Mouse (Mus musculus): ENCODE data around the gene Syncrip. TPM values are rescaled to one million over a fixed set of nuclear protein-coding genes. Genes with fewer than 3 reads are reported as not detected.
"Not testable (repeated sequence)": the region's sequence is repeated elsewhere in the genome, so short reads cannot be mapped to it uniquely, and the experiment has no call there.

The Syncrip gene
- polyA plus RNA-seq, 1 experiment from 2014 or later, result 118 TPM

DNA sequence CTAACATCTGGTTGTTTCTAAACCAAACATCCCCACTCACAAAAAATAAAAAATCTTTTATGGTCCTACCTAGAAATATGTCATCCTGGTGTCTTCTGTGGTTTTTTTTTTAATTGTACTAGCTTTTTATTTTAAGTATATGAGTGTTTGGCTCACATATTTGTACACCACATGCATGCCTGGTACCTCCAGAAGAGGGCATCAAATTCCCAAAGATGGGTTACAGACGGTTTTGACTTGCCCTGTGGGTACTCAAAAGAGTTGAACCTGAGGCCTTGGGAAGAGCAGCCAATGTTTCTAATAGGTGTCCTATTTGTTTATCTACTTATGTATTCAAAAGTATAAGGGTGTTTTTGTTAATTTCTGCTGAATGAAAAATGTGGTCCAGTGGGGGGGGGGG is 6.2 kb downstream of the Syncrip start:
- no peak for DNase-seq (ENCODE audit: low spot score)
- no peak overlapping the region for H3K27ac ChIP-seq (replicated peaks; ENCODE audit: low read depth, low read length)
- H3K4me3 ChIP-seq (ENCODE audit: low read depth, low read length), result no peak overlapping the region
- peaks cover 82% of the 10 kb centered on the region for H3K36me3 ChIP-seq (ENCODE audit: control insufficient read depth, insufficient read depth, low read length)
- H3K9me3 ChIP-seq (ENCODE audit: control insufficient read depth, low read length), result no peaks in the 10 kb centered on the region
- no peak overlapping the region for H3K4me2 ChIP-seq (ENCODE audit: low read depth, low read length)
- no peak for ATAC-seq (ENCODE audit: low read depth)
- peaks cover 7% of the 10 kb centered on the region for H3K4me1 ChIP-seq (ENCODE audit: control insufficient read depth, insufficient read depth, low read length)
- H3K27me3 ChIP-seq (replicated peaks; ENCODE audit: control insufficient read depth, insufficient read depth, low read length), result no peaks in the 10 kb centered on the region
- H3K9ac ChIP-seq (ENCODE audit: low read depth, low read length), result no peak overlapping the region
- WGBS, result 26% methylated on average over 1 of the region's 1 CpGs

DNA sequence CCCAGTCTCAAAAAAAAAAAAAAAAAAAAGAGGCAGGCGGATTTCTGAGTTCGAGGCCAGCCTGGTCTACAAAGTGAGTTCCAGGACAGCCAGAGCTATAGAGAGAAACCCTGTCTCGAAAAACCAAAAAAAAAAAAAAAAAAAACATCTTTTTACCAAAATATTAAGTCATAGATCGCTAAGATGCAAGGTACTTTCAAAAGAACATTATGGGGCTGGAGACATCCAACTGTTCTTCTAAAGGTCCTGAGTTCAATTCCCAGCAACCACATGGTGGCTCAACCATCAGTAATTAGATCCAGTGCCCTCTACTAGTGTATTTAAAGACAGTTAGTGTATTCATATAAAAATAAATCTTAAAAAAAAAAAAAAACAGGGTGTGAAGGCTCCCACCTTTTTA is 21.4 kb downstream of the Syncrip start:
- not testable (repeated sequence) for DNase-seq (ENCODE audit: low spot score)
- WGBS, result 82% methylated on average over 4 of the region's 4 CpGs

DNA sequence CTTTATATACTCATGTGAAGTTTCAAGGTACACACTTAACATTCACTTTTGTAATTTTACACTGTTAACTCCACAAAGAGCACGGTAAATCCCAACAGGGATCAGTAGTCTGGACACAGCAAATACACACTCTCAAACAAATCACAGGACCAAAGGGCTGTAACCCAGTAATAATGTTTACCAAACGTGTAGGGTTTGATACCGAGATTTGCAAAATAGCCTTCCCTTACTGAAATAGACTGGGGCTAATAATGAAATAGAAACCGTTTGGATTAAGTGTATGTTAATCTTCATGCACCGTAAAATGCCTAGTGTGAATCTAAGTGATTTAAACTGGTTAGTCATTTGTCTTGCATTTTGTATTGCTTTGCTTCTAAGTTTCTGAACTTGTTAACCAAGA is 42.4 kb downstream of the Syncrip start:
- 21% methylated on average over 5 of the region's 5 CpGs for WGBS
- no peak for ATAC-seq (ENCODE audit: low read depth)
- no peak overlapping the region; the same call in 1 of the 2 replicates for H3K4me3 ChIP-seq (ENCODE audit: low read depth, low read length)
- peak overlapping the region; percentile 91 for H3K4me2 ChIP-seq (ENCODE audit: low read depth, low read length)
- H3K27me3 ChIP-seq (replicated peaks; ENCODE audit: control insufficient read depth, insufficient read depth, low read length), result no peaks in the 10 kb centered on the region
- H3K4me1 ChIP-seq (ENCODE audit: control insufficient read depth, insufficient read depth, low read length), result peaks cover 3% of the 10 kb centered on the region; the same call in 1 of the 2 replicates
- H3K9me3 ChIP-seq (ENCODE audit: control insufficient read depth, low read length), result no peaks in the 10 kb centered on the region
- H3K9ac ChIP-seq (ENCODE audit: low read depth, low read length), result no peak overlapping the region
- H3K27ac ChIP-seq (replicated peaks; ENCODE audit: low read depth, low read length), result peak overlapping the region; percentile 86; the same call in 1 of the 2 replicates
- H3K36me3 ChIP-seq (ENCODE audit: control insufficient read depth, insufficient read depth, low read length), result peaks cover 5% of the 10 kb centered on the region; the same call in 1 of the 2 replicates
- no peak for DNase-seq (ENCODE audit: low spot score)

More for the DNA sequence above, 21.4 kb downstream of the Syncrip start:
- H3K4me1 ChIP-seq (ENCODE audit: control insufficient read depth, insufficient read depth, low read length); H3K9me3 ChIP-seq (ENCODE audit: control insufficient read depth, low read length); H3K4me3 ChIP-seq (ENCODE audit: low read depth, low read length); ATAC-seq (ENCODE audit: low read depth); H3K9ac ChIP-seq (ENCODE audit: low read depth, low read length); H3K4me2 ChIP-seq (ENCODE audit: low read depth, low read length); H3K27ac ChIP-seq (replicated peaks; ENCODE audit: low read depth, low read length); H3K27me3 ChIP-seq (replicated peaks; ENCODE audit: control insufficient read depth, insufficient read depth, low read length): not testable (repeated sequence)
- H3K36me3 ChIP-seq (ENCODE audit: control insufficient read depth, insufficient read depth, low read length), result peaks cover 75% of the 10 kb centered on the region

DNA sequence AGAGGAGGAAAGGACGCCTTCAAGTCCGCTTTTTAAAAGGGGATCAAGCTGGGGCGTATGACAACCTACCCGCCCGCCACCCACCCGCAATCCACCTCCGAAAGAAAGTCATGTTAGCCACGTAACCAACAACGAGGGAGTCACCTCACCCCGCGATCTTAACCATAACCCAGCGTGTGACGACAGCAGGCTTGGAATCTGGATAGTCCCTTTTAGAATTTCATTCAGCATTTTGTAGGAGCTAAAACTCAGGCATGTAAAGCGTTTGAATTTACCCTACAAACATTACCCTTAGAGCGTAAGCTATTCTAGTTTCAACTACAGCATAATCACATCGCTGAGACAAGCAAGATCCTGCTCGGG is 43.2 kb downstream of the Syncrip start:
- ATAC-seq (ENCODE audit: low read depth) (peak; percentile 39), DNase-seq (ENCODE audit: low spot score) (no peak)
- Histone ChIP-seq H3K27ac (replicated peaks; ENCODE audit: low read depth, low read length) (peak overlapping the region; percentile 86), H3K9ac (ENCODE audit: low read depth, low read length) (peak overlapping the region; percentile 87), H3K4me1 (ENCODE audit: control insufficient read depth, insufficient read depth, low read length) (peaks cover 3% of the 10 kb centered on the region; the same call in 1 of the 2 replicates), H3K9me3 (ENCODE audit: control insufficient read depth, low read length) (no peaks in the 10 kb centered on the region), H3K4me3 (ENCODE audit: low read depth, low read length) (peak overlapping the region; percentile 73), H3K36me3 (ENCODE audit: control insufficient read depth, insufficient read depth, low read length) (no peaks in the 10 kb centered on the region), H3K4me2 (ENCODE audit: low read depth, low read length) (peak overlapping the region; percentile 91), H3K27me3 (replicated peaks; ENCODE audit: control insufficient read depth, insufficient read depth, low read length) (no peaks in the 10 kb centered on the region)
- WGBS, result 1% methylated on average over 17 of the region's 17 CpGs

DNA sequence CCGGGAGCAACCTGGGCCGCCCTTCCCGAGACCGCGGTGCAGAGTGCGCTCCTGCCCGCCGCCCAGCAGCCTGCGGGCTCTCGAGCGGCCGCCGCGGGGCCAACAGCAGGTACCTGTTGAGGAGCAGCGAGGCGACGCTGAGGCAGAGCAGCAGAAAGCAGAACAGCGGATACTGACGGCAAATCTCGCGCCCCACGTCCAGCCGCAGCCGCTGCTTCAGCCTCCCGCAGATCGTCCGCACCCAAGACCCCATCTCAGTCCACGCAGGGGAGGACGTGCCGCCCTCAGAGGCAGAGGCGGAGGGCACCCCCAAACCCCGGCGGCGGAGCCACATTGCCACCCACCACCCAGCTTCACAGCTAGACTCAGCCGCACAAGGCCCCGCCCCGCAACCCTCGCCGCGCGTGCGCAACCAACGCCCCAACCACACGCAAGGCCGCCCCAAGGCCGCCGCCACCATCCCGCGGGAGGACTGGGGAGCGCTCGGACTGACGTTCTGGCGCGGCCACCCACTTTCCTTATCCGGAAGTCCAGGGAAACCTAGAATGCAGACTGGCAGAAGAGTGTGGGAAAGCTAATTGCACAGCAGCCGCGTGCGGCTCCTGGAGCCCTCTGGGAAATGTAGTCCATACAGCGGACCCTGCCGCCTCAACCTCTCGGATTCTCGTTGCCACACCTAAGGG is 43.7 kb downstream of the Syncrip start, which contains the start of gene Snx14:
Gene Snx14 (minus strand): TSS at position 404 of the 683 bp plus-strand sequence.
- Histone ChIP-seq H3K9ac (ENCODE audit: low read depth, low read length) (peak within 1 kb of the TSS; percentile 87), H3K9me3 (ENCODE audit: control insufficient read depth, low read length) (no peaks in the 10 kb centered on the region), H3K4me3 (ENCODE audit: low read depth, low read length) (peak within 1 kb of the TSS; percentile 73), H3K27me3 (replicated peaks; ENCODE audit: control insufficient read depth, insufficient read depth, low read length) (no peaks in the 10 kb centered on the region), H3K4me2 (ENCODE audit: low read depth, low read length) (peak within 1 kb of the TSS; percentile 91), H3K36me3 (ENCODE audit: control insufficient read depth, insufficient read depth, low read length) (no peaks in the 10 kb centered on the region), H3K4me1 (ENCODE audit: control insufficient read depth, insufficient read depth, low read length) (peaks cover 3% of the 10 kb centered on the region; the same call in 1 of the 2 replicates), H3K27ac (replicated peaks; ENCODE audit: low read depth, low read length) (peak within 1 kb of the TSS; percentile 86)
- ATAC-seq (ENCODE audit: low read depth) (peak; percentile 98), DNase-seq (ENCODE audit: low spot score) (peak; percentile 97)
- under 1% methylated on average over 54 of the region's 62 CpGs for WGBS

DNA sequence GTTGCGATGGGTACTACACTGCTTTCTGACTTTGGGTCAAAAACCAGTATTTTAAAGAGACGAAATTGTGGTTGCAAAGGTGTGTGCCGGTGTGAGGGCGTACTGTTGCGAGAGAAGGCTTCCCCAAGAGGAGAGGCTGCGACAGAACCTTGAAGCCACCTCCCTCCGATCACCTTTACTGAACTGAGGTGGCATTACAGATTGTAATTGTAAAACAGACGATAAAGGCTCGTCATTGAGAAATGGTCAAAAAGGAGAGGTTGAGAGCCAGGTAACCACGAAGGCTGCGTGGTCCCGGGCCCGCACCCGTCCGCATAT is 44.2 kb downstream of the Syncrip start:
- H3K27ac ChIP-seq (replicated peaks; ENCODE audit: low read depth, low read length), result peak overlapping the region; percentile 86
- H3K4me3 ChIP-seq (ENCODE audit: low read depth, low read length), result peak overlapping the region; percentile 73
- peak overlapping the region; percentile 91 for H3K4me2 ChIP-seq (ENCODE audit: low read depth, low read length)
- no peaks in the 10 kb centered on the region for H3K27me3 ChIP-seq (replicated peaks; ENCODE audit: control insufficient read depth, insufficient read depth, low read length)
- H3K9me3 ChIP-seq (ENCODE audit: control insufficient read depth, low read length), result no peaks in the 10 kb centered on the region
- ATAC-seq (ENCODE audit: low read depth), result peak; percentile 3; the same call in 1 of the 2 replicates
- H3K9ac ChIP-seq (ENCODE audit: low read depth, low read length), result peak overlapping the region; percentile 87
- no peak for DNase-seq (ENCODE audit: low spot score)
- WGBS, result under 1% methylated on average over 15 of the region's 15 CpGs
- peaks cover 3% of the 10 kb centered on the region; the same call in 1 of the 2 replicates for H3K4me1 ChIP-seq (ENCODE audit: control insufficient read depth, insufficient read depth, low read length)
- H3K36me3 ChIP-seq (ENCODE audit: control insufficient read depth, insufficient read depth, low read length), result no peaks in the 10 kb centered on the region

DNA sequence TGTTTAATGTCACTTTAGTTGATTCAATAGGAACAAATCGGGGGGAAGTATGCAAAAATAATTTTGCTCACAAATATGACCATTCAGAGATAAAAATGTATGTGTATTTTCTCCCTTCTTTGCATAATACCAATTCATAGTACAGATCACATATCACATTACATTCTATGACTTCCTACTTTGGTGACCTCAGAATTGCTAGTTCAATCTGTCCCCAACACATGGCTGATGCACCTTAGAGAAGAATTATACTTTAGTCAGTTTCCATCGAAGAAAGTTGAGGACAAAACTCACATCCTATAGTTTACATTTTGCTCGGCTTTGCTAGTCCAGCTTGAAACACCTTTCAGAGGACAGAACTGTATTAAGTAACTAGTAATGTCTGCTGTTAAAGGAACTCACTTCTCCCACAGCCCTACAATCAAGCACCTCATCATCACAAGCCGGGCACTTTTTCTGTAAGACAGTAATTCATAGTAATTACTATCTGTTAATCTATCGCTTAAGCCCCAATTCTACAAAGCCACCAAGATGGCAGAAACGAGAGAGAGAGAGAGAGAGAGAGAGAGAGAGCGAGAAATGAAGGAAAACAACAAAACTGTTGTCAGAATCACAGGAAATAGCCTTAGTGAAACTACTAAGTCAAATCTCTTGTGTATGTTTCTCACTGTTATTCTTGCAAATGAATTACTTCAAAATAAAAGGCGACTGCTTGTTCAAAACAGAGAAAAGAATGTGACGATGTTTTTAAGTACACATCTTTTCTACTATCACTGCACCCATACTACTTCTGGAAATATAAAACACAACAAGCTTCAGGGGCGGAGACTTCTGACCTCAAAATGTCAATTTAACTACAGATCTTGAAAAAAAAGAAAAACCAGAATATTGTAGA is 44.8 kb downstream of the Syncrip start:
- Histone ChIP-seq H3K27me3 (replicated peaks; ENCODE audit: control insufficient read depth, insufficient read depth, low read length) (no peaks in the 10 kb centered on the region), H3K27ac (replicated peaks; ENCODE audit: low read depth, low read length) (no peak overlapping the region), H3K4me1 (ENCODE audit: control insufficient read depth, insufficient read depth, low read length) (peaks cover 3% of the 10 kb centered on the region; the same call in 1 of the 2 replicates), H3K9ac (ENCODE audit: low read depth, low read length) (peak overlapping the region; percentile 87), H3K9me3 (ENCODE audit: control insufficient read depth, low read length) (no peaks in the 10 kb centered on the region), H3K4me2 (ENCODE audit: low read depth, low read length) (peak overlapping the region; percentile 91), H3K4me3 (ENCODE audit: low read depth, low read length) (peak overlapping the region; percentile 73), H3K36me3 (ENCODE audit: control insufficient read depth, insufficient read depth, low read length) (no peaks in the 10 kb centered on the region)
- no peak for ATAC-seq (ENCODE audit: low read depth)
- 48% methylated on average over 10 of the region's 10 CpGs for WGBS
- no peak for DNase-seq (ENCODE audit: low spot score)

DNA sequence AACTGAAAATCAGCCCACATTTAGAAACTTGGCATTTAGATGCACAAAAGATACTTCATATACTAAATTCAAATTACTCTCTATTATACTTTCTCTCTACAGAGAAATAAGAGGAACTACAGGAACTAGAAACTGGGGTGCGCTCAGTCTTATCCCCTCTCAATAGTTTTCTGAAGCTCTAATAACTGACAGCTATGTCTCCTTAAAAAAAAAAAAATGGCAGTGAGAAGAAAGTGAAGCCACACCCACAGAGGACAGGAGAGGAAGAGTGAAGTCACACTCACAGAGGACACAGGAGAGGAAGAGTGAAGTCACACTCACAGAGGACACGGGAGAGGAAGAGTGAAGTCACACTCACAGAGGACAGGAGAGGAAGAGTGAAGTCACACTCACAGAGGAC is 58.0 kb downstream of the Syncrip start:
- no peak for ATAC-seq (ENCODE audit: low read depth)
- 91% methylated on average over 2 of the region's 2 CpGs for WGBS

More for the DNA sequence above, 58.0 kb downstream of the Syncrip start:
- H3K9me3 ChIP-seq (ENCODE audit: control insufficient read depth, low read length), result 0 out of 2 replicates have a peak, but pooled peaks cover 4% of the 10 kb centered on the region
- no peak overlapping the region for H3K4me3 ChIP-seq (ENCODE audit: low read depth, low read length)
- no peak overlapping the region for H3K9ac ChIP-seq (ENCODE audit: low read depth, low read length)
- DNase-seq (ENCODE audit: low spot score), result no peak
- H3K36me3 ChIP-seq (ENCODE audit: control insufficient read depth, insufficient read depth, low read length), result peaks cover 21% of the 10 kb centered on the region
- H3K27ac ChIP-seq (replicated peaks; ENCODE audit: low read depth, low read length), result no peak overlapping the region
- no peak overlapping the region for H3K4me2 ChIP-seq (ENCODE audit: low read depth, low read length)
- no peaks in the 10 kb centered on the region for H3K4me1 ChIP-seq (ENCODE audit: control insufficient read depth, insufficient read depth, low read length)
- no peaks in the 10 kb centered on the region for H3K27me3 ChIP-seq (replicated peaks; ENCODE audit: control insufficient read depth, insufficient read depth, low read length)

Data from embryonic facial prominence, embryonic 14.5 days (tissue).